Comparison of ENCODE assay signal across 9 mouse cellular contexts in the genomic region with DNA sequence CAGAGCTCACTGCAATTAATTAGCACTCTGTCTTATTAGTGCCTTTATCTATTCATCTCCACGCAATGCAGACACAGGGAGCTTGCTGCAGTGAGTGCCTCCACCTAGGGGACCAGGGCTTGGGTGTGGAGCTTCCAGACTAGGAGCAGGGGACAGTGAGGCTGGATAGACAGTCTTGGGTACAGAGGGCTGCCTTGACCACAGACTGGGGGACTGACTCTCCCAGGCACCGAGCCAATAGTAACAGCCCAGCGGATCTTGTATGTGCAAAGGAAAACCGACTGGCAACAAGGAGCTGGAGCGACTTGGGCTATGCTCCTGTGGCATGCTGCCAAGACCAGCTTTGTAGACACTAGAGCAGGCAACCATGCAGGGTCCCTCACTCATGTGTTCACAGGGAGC.
DNase-seq lines count a peak whose midpoint lies in the region; ATAC-seq and TF ChIP-seq lines count a peak whose summit lies in the region.
"Had no signal": no experiment of that assay in that cellular context is flagged by ENCODE, and none has a peak within 500 bp of the region (broad histone marks: within the 10 kb centered on the region; RNA-seq: fewer than 3 reads in every experiment).

No protein-coding gene starts in this region.

- H3K9me3 ChIP-seq in hindbrain, embryonic 13.5 days = no peaks in the 10 kb centered on the region
- H3K9me3 ChIP-seq in hindbrain, embryonic 10.5 days = no peaks in the 10 kb centered on the region
- no peaks in the 10 kb centered on the region for H3K9me3 ChIP-seq in neural tube, embryonic 12.5 days
- no peaks in the 10 kb centered on the region for H3K9me3 ChIP-seq in midbrain, postnatal 0 days (ENCODE audit: low read length)

- peak; percentile 66 for ATAC-seq in hindbrain, embryonic 13.5 days (ENCODE audit: low FRiP score)
- 0 out of 2 replicates have a peak, but pooled peaks have one; percentile 13 for ATAC-seq in neural tube, embryonic 12.5 days (ENCODE audit: low FRiP score, low read depth)
- ATAC-seq in midbrain, postnatal 0 days (ENCODE audit: low FRiP score) = no peak
- ATAC-seq in inflammation-experienced regulatory T-cells, adult 6 months = no peak

- peaks cover 21% of the 10 kb centered on the region for H3K27me3 ChIP-seq in hindbrain, embryonic 13.5 days
- peaks cover 28% of the 10 kb centered on the region for H3K27me3 ChIP-seq in hindbrain, embryonic 10.5 days (ENCODE audit: insufficient read depth, poor library complexity, severe bottlenecking)
- no peaks in the 10 kb centered on the region for H3K27me3 ChIP-seq in neural tube, embryonic 12.5 days (replicated peaks)
- H3K27me3 ChIP-seq in midbrain, postnatal 0 days (ENCODE audit: insufficient read depth, low read length) = no peaks in the 10 kb centered on the region

- H3K4me2 ChIP-seq in hindbrain, embryonic 13.5 days = no peak overlapping the region
- no peak overlapping the region for H3K4me2 ChIP-seq in neural tube, embryonic 12.5 days (replicated peaks)
- no peak overlapping the region for H3K4me2 ChIP-seq in midbrain, postnatal 0 days (ENCODE audit: low read depth, low read length, poor library complexity, severe bottlenecking)

- no peaks in the 10 kb centered on the region for H3K36me3 ChIP-seq in hindbrain, embryonic 13.5 days
- H3K36me3 ChIP-seq in hindbrain, embryonic 10.5 days = no peaks in the 10 kb centered on the region
- H3K36me3 ChIP-seq in neural tube, embryonic 12.5 days = no peaks in the 10 kb centered on the region
- no peaks in the 10 kb centered on the region for H3K36me3 ChIP-seq in midbrain, postnatal 0 days (ENCODE audit: insufficient read depth, low read length)

- peak overlapping the region; percentile 15 for H3K27ac ChIP-seq in hindbrain, embryonic 13.5 days
- no peak overlapping the region for H3K27ac ChIP-seq in hindbrain, embryonic 10.5 days
- H3K27ac ChIP-seq in neural tube, embryonic 12.5 days = no peak overlapping the region
- H3K27ac ChIP-seq in midbrain, postnatal 0 days (ENCODE audit: low read depth, low read length) = no peak overlapping the region

- no peak overlapping the region for H3K9ac ChIP-seq in hindbrain, embryonic 13.5 days
- no peak overlapping the region for H3K9ac ChIP-seq in neural tube, embryonic 12.5 days
- no peak overlapping the region for H3K9ac ChIP-seq in midbrain, postnatal 0 days (replicated peaks; ENCODE audit: low read length, poor library complexity, severe bottlenecking)

- peaks cover 24% of the 10 kb centered on the region for H3K4me1 ChIP-seq in hindbrain, embryonic 13.5 days (replicated peaks)
- peaks cover 5% of the 10 kb centered on the region for H3K4me1 ChIP-seq in hindbrain, embryonic 10.5 days (replicated peaks)
- peaks cover 4% of the 10 kb centered on the region; the same call in 1 of the 2 replicates for H3K4me1 ChIP-seq in neural tube, embryonic 12.5 days
- H3K4me1 ChIP-seq in midbrain, postnatal 0 days (ENCODE audit: insufficient read depth, low read length) = no peaks in the 10 kb centered on the region; the same call in 1 of the 2 replicates

- TF ChIP-seq CTCF in midbrain, postnatal 0 days (IDR thresholded peaks at IDR 0.05) = no peak

- DNase-seq in hindbrain, embryonic 10.5 days (ENCODE audit: low spot score) = no peak
- DNase-seq in neural tube, embryonic 10.5 days (ENCODE audit: extremely low spot score, low spot score) = no peak
- DNase-seq in cerebellum, postnatal 36 days = peak; percentile 42 to 46
- DNase-seq in midbrain, postnatal 0 days (ENCODE audit: low spot score) = peak; percentile 88
- DNase-seq in adrenal gland, adult 2 months = no peak
- DNase-seq: kidney, adult 8-10 months had no signal

- H3K4me3 ChIP-seq in hindbrain, embryonic 13.5 days = no peak overlapping the region
- H3K4me3 ChIP-seq in hindbrain, embryonic 10.5 days = no peak overlapping the region
- H3K4me3 ChIP-seq in neural tube, embryonic 12.5 days = no peak overlapping the region
- H3K4me3 ChIP-seq in midbrain, postnatal 0 days (ENCODE audit: low read depth, low read length) = no peak overlapping the region

- 39% methylated on average over 5 of the region's 5 CpGs for WGBS in hindbrain, embryonic 13.5 days
- WGBS in hindbrain, embryonic 10.5 days = 78% methylated on average over 5 of the region's 5 CpGs
- 63% methylated on average over 5 of the region's 5 CpGs for WGBS in neural tube, embryonic 12.5 days
- 46% methylated on average over 5 of the region's 5 CpGs for WGBS in midbrain, postnatal 0 days

Comparison
In these comparisons a context has a peak if more than half of its experiments do, and no peak if none do; other contexts are left out.
1. ATAC-seq: peak in hindbrain, embryonic 13.5 days (single experiment) and neural tube, embryonic 12.5 days (single experiment); none in midbrain, postnatal 0 days (single experiment) and inflammation-experienced regulatory T-cells, adult 6 months (single experiment).
2. DNase-seq: peak in cerebellum, postnatal 36 days (2 of 2) and midbrain, postnatal 0 days (single experiment); none in hindbrain, embryonic 10.5 days (single experiment), neural tube, embryonic 10.5 days (single experiment) and adrenal gland, adult 2 months (single experiment).